Mouse (Mus musculus): Measurements from ENCODE around the gene Mal. TPM values are rescaled to one million over a fixed set of nuclear protein-coding genes. Genes with fewer than 3 reads are reported as not detected.

Gene Mal
- total RNA-seq (2014; rRNA removed) (3.2 and 4.3 TPM in 2 replicates), polyA plus RNA-seq (2015; fragmentation: Nextera tagmentation; extraction: Ambion mirVana) (4.8 and 5.2 TPM in 2 replicates)

- H3K27ac ChIP-seq: no peak within 1 kb of the TSS
- no peak for TF ChIP-seq CTCF (IDR thresholded peaks at IDR 0.05; ENCODE audit: low read depth)
- H3K4me2 ChIP-seq (ENCODE audit: low read depth, low read length): peak within 1 kb of the TSS; percentile 80
- under 1% methylated on average over 43 of the region's 43 CpGs for WGBS
- no peaks in the 10 kb centered on the region for H3K36me3 ChIP-seq (ENCODE audit: insufficient read depth, low read length)
- H3K9me3 ChIP-seq (ENCODE audit: low read length): no peaks in the 10 kb centered on the region
- H3K4me1 ChIP-seq (ENCODE audit: insufficient read depth, low read length): no peaks in the 10 kb centered on the region
- ATAC-seq (no peak), DNase-seq (ENCODE audit: low spot score) (peak; percentile 11)
- H3K4me3 ChIP-seq (ENCODE audit: low read length): peak within 1 kb of the TSS; percentile 45
- H3K9ac ChIP-seq (replicated peaks; ENCODE audit: low read length): peak within 1 kb of the TSS; percentile 37
- peaks cover 23% of the 10 kb centered on the region for H3K27me3 ChIP-seq (ENCODE audit: insufficient read depth, low read length)
These were observed at the start of gene Mal for GRCm38 (mm10) chr2:127656086-127656720. Gene Mal, minus strand, starts transcription at chr2:127656695.

- Histone ChIP-seq H3K27me3 (ENCODE audit: insufficient read depth, low read length) (no peaks in the 10 kb centered on the region), H3K36me3 (ENCODE audit: insufficient read depth, low read length) (no peaks in the 10 kb centered on the region), H3K9ac (replicated peaks; ENCODE audit: low read length) (no peak overlapping the region), H3K9me3 (ENCODE audit: low read length) (no peaks in the 10 kb centered on the region), H3K4me3 (ENCODE audit: low read length) (no peak overlapping the region), H3K4me2 (ENCODE audit: low read depth, low read length) (no peak overlapping the region), H3K4me1 (ENCODE audit: insufficient read depth, low read length) (no peaks in the 10 kb centered on the region), H3K27ac (no peak overlapping the region)
- no peak for TF ChIP-seq CTCF (IDR thresholded peaks at IDR 0.05; ENCODE audit: low read depth)
- ATAC-seq (no peak), DNase-seq (ENCODE audit: low spot score) (no peak)
- WGBS: 70% methylated on average over 6 of the region's 6 CpGs
These were observed 48.8 kb upstream of the Mal start for GRCm38 (mm10) chr2:127705267-127705666.

GRCm38 (mm10) chr2:127689239-127689638 is 32.7 kb upstream of the Mal start:
- H3K4me3 ChIP-seq (ENCODE audit: low read length): no peak overlapping the region
- no peak overlapping the region for H3K9ac ChIP-seq (replicated peaks; ENCODE audit: low read length)
- no peak overlapping the region for H3K4me2 ChIP-seq (ENCODE audit: low read depth, low read length)
- H3K4me1 ChIP-seq (ENCODE audit: insufficient read depth, low read length): no peaks in the 10 kb centered on the region
- TF ChIP-seq CTCF (IDR thresholded peaks at IDR 0.05; ENCODE audit: low read depth): no peak
- ATAC-seq (no peak), DNase-seq (ENCODE audit: low spot score) (no peak)
- 90% methylated on average over 4 of the region's 4 CpGs for WGBS
- no peaks in the 10 kb centered on the region for H3K27me3 ChIP-seq (ENCODE audit: insufficient read depth, low read length)
- H3K36me3 ChIP-seq (ENCODE audit: insufficient read depth, low read length): no peaks in the 10 kb centered on the region
- H3K9me3 ChIP-seq (ENCODE audit: low read length): no peaks in the 10 kb centered on the region
- no peak overlapping the region for H3K27ac ChIP-seq

GRCm38 (mm10) chr2:127683687-127684331 is 27.3 kb upstream of the Mal start:
- 37% methylated on average over 12 of the region's 12 CpGs for WGBS
- H3K4me2 ChIP-seq (ENCODE audit: low read depth, low read length): no peak overlapping the region
- H3K27me3 ChIP-seq (ENCODE audit: insufficient read depth, low read length): no peaks in the 10 kb centered on the region
- no peaks in the 10 kb centered on the region for H3K4me1 ChIP-seq (ENCODE audit: insufficient read depth, low read length)
- H3K36me3 ChIP-seq (ENCODE audit: insufficient read depth, low read length): no peaks in the 10 kb centered on the region
- peak; percentile 95 for ATAC-seq
- H3K4me3 ChIP-seq (ENCODE audit: low read length): no peak overlapping the region
- peak; percentile 88 for TF ChIP-seq CTCF (IDR thresholded peaks at IDR 0.05; ENCODE audit: low read depth)
- H3K27ac ChIP-seq: no peak overlapping the region
- no peaks in the 10 kb centered on the region for H3K9me3 ChIP-seq (ENCODE audit: low read length)
- H3K9ac ChIP-seq (replicated peaks; ENCODE audit: low read length): no peak overlapping the region
- peak; percentile 83 for DNase-seq (ENCODE audit: low spot score)

GRCm38 (mm10) chr2:127667843-127668506 is 11.5 kb upstream of the Mal start:
- no peak overlapping the region for H3K4me2 ChIP-seq (ENCODE audit: low read depth, low read length)
- no peaks in the 10 kb centered on the region for H3K4me1 ChIP-seq (ENCODE audit: insufficient read depth, low read length)
- peak; percentile 72 for DNase-seq (ENCODE audit: low spot score)
- no peaks in the 10 kb centered on the region for H3K9me3 ChIP-seq (ENCODE audit: low read length)
- no peak overlapping the region for H3K4me3 ChIP-seq (ENCODE audit: low read length)
- WGBS: 19% methylated on average over 2 of the region's 2 CpGs
- H3K36me3 ChIP-seq (ENCODE audit: insufficient read depth, low read length): no peaks in the 10 kb centered on the region
- ATAC-seq: no peak
- peak; percentile 74 for TF ChIP-seq CTCF (IDR thresholded peaks at IDR 0.05; ENCODE audit: low read depth)
- H3K27me3 ChIP-seq (ENCODE audit: insufficient read depth, low read length): no peaks in the 10 kb centered on the region
- no peak overlapping the region for H3K9ac ChIP-seq (replicated peaks; ENCODE audit: low read length)
- H3K27ac ChIP-seq: no peak overlapping the region

GRCm38 (mm10) chr2:127667015-127667414 is 10.5 kb upstream of the Mal start:
- ATAC-seq (no peak), DNase-seq (ENCODE audit: low spot score) (no peak)
- H3K4me2 ChIP-seq (ENCODE audit: low read depth, low read length): no peak overlapping the region
- H3K9ac ChIP-seq (replicated peaks; ENCODE audit: low read length): no peak overlapping the region
- H3K27ac ChIP-seq: no peak overlapping the region
- H3K9me3 ChIP-seq (ENCODE audit: low read length): no peaks in the 10 kb centered on the region
- H3K4me3 ChIP-seq (ENCODE audit: low read length): no peak overlapping the region
- no peaks in the 10 kb centered on the region for H3K36me3 ChIP-seq (ENCODE audit: insufficient read depth, low read length)
- no peak for TF ChIP-seq CTCF (IDR thresholded peaks at IDR 0.05; ENCODE audit: low read depth)
- no peaks in the 10 kb centered on the region for H3K4me1 ChIP-seq (ENCODE audit: insufficient read depth, low read length)
- H3K27me3 ChIP-seq (ENCODE audit: insufficient read depth, low read length): no peaks in the 10 kb centered on the region
